Mouse (Mus musculus) forebrain, embryonic 16.5 days (tissue): ENCODE data around the gene Spsb4. TPM values are rescaled to one million over a fixed set of nuclear protein-coding genes. Genes with fewer than 3 reads are reported as not detected.

Experiments used
- ATAC-seq: fragments of 200-750 bp; cut with Nextera tagmentation; 2 replicates; pipeline ENCODE4 v1.8.0; 2017; ENCODE audit warnings: mild to moderate bottlenecking, moderate library complexity
- H3K27ac ChIP-seq: fragments of 300-500 bp; sonication (generic); 2 replicates; pipeline ENCODE4 v1.5.1; 2014; ENCODE audit warnings: low read length, control low read depth
- H3K27me3 ChIP-seq: fragments of 300-500 bp; sonication (generic); replicated peaks from 2 replicates; pipeline ENCODE4 v1.6.1; 2014; ENCODE audit warnings: low read length; ENCODE audit not compliant: control insufficient read depth, insufficient read depth
- H3K36me3 ChIP-seq: fragments of 300-500 bp; sonication (generic); 2 replicates; pipeline ENCODE4 v1.6.1; 2014; ENCODE audit not compliant: control insufficient read depth, insufficient read depth
- H3K4me1 ChIP-seq: fragments of 300-500 bp; sonication (generic); replicated peaks from 2 replicates; pipeline ENCODE4 v1.6.1; 2014; ENCODE audit warnings: low read length; ENCODE audit not compliant: control insufficient read depth, insufficient read depth
- H3K4me2 ChIP-seq: fragments of 300-500 bp; sonication (generic); 2 replicates; pipeline ENCODE4 v1.6.1; 2014; ENCODE audit warnings: mild to moderate bottlenecking, low read length, control low read depth
- H3K4me3 ChIP-seq: fragments of 300-500 bp; sonication (generic); replicated peaks from 2 replicates; pipeline ENCODE4 v1.5.1; 2014; ENCODE audit warnings: mild to moderate bottlenecking, low read length, control low read depth
- H3K9ac ChIP-seq: fragments of 300-500 bp; sonication (generic); replicated peaks from 2 replicates; pipeline ENCODE4 v1.6.1; 2014; ENCODE audit warnings: low read depth, low read length, control low read depth
- H3K9me3 ChIP-seq: fragments of 300-500 bp; sonication (generic); 2 replicates; pipeline ENCODE4 v1.6.1; 2016; ENCODE audit warnings: low read length; ENCODE audit not compliant: control insufficient read depth
- WGBS: fragments of 180-500 bp; shearing (Covaris S2); extraction: QIAGEN DNeasy Blood & Tissue Kit; methylation state at CpG from one replicate; pipeline ENCODE4 v1.1.7; 2014; 5-methylcytosine and 5-hydroxymethylcytosine counted together
- polyA plus RNA-seq: library from polyadenylated mRNA; unstranded; fragments of >200 nt; fragmentation: Nextera tagmentation; extraction: Ambion mirVana; gene quantifications from 2 replicates; pipeline ENCODE4 v1.2.1, GENCODE M21; 2015

The Spsb4 gene
- polyA plus RNA-seq, 1 experiment from 2014 or later = 20.9 TPM

DNA sequence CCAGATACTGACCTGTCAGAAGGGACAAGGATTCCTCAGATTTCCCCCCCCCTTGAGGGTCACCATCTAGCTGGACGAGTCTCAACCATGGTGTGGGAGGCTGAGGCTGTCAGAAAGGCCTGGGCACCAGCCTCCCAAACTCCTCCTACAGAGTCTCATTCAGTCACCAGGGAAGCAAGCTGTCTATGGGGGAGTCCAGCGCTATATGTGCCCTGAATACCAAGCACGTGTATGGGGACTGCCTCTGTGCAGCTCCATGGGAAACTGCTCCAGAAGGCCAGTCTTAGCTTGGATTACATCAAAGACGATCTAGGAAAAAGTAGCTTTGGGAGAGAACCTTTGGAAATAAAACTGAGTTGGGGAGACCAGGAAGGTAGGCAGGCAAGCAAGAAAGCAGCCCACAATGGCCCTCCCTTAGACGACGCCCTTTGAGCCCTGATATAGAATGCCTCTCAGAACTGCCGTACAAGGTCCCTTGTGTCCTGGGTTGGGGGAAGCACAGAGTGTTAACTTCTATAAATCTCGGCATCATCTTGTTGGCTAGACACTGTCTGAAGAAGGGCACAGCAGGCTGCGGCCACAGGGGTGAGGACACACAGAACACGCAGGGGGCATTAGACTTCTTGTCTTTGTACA, 40.4 kb downstream of the Spsb4 start:
- WGBS = 58% methylated on average over 10 of the region's 10 CpGs
- Histone ChIP-seq H3K4me1 (peaks cover 37% of the 10 kb centered on the region), H3K27ac (no peak overlapping the region)

DNA sequence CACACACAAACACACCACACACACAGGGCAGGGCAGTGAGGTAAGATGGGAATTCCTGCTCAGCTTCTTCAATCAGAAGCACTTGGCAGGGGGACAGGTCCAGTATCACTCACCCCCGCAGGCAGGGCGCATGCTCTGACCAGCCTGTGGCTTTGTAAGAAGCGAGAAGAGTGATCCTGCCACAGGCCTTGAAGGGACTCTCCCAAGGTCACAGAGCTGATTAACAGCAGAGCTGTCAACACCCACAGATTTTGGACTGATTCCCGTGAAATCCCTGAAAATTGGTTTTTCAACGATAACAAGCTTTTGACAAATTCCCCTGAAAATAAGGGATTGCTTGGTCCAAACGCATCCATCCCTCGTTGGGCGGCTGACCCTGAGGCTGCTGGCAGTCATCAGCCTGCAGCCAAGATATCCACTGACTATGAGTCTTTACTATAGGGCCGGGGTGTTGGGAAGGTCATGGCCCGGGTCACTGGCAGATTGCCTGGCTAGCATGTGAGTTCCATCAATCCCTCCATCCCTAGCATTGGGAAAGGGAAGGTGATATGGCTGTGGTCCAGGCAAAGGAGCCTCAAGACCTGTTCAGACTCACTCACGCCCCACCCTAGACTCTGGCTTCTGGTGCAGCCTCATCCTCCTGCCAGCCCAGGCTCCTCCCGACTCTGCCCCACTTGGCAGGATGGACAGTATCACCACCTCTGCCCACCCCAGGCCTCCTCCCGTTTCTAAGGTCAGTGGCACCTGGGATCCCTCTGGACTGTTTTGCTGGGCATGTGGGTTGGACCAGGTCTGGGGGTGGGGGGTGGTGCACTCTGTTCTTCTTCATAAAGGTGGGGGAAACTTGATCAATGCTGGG, 41.1 kb downstream of the Spsb4 start:
- no peak overlapping the region for H3K9ac ChIP-seq
- H3K4me1 ChIP-seq = peaks cover 40% of the 10 kb centered on the region

More for the DNA sequence above, 40.4 kb downstream of the Spsb4 start:
- Histone ChIP-seq H3K9ac (no peak overlapping the region), H3K4me3 (no peak overlapping the region), H3K36me3 (no peaks in the 10 kb centered on the region), H3K9me3 (no peaks in the 10 kb centered on the region), H3K4me2 (no peak overlapping the region), H3K27me3 (no peaks in the 10 kb centered on the region)
- ATAC-seq = peak; percentile 18; the same call in 1 of the 2 replicates

DNA sequence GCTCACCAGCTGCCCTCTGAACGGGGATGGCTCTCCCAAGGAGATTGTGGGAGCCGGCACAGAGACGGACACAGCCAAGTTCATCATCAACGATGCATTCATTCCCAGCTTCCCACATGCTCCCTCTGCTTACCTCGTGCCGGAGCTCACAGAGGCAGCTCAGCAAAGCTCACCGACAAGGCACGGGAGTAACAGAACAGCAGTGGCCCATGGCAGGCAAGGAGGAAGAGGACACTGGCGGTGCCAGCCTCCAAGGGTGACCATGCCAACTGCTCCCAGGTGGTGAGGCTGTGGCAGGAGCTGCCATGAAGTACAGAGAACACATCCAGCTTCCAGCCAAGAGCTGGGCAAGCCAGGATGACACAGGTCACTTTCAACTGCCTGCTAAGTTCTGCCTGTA, 45.6 kb downstream of the Spsb4 start:
- ATAC-seq = no peak

More for the DNA sequence above, 41.1 kb downstream of the Spsb4 start:
- H3K4me2 ChIP-seq = no peak overlapping the region
- no peak for ATAC-seq
- no peaks in the 10 kb centered on the region for H3K9me3 ChIP-seq
- 40% methylated on average over 13 of the region's 13 CpGs for WGBS
- no peaks in the 10 kb centered on the region for H3K27me3 ChIP-seq
- no peak overlapping the region for H3K4me3 ChIP-seq
- H3K27ac ChIP-seq = no peak overlapping the region
- no peaks in the 10 kb centered on the region for H3K36me3 ChIP-seq

DNA sequence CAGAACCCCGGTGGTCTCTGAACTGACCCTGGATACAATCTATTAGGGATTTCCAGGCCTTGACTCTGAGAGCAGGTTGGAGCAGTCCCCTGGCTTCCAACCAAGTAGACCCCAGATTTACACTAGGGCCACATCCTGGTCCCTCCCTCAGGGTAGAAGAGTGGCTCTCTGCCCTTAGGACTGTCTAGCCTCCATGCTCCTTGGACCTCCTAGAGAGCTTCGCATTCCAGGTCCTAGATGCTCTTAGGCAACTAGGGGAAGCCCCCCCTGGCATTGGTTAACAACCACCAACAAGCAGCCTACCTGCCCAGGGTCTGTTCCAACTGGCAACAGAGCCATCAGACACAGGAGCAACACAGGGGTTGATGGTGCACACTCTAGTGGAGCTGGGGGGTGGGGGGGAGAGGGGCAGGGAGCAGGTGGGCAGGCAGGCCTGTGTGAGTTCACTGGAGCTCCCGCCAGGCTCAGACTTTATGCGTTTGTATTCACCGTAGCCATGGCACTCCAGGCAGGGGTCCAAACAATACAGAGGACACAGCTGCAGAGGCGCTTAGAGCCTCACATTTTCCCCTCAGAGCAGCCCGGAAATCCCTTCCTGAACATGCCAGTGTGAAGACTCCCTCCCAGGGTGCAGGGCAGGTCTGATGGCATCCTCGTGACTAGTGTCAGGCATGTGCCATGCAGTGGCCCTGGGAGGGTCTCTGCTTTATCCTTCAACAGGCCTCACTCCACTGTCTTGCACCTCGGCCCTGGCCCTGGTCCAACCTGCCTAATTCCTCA, 46.8 kb downstream of the Spsb4 start:
- Histone ChIP-seq H3K27me3 (no peaks in the 10 kb centered on the region), H3K9me3 (no peaks in the 10 kb centered on the region), H3K27ac (no peak overlapping the region), H3K4me1 (peaks cover 13% of the 10 kb centered on the region), H3K36me3 (no peaks in the 10 kb centered on the region), H3K9ac (no peak overlapping the region), H3K4me3 (no peak overlapping the region), H3K4me2 (no peak overlapping the region)
- 26% methylated on average over 9 of the region's 9 CpGs for WGBS
- peak; percentile 91 for ATAC-seq

More for the DNA sequence above, 45.6 kb downstream of the Spsb4 start:
- WGBS = 43% methylated on average over 9 of the region's 9 CpGs
- H3K27ac ChIP-seq = no peak overlapping the region
- no peak overlapping the region for H3K4me3 ChIP-seq
- no peak overlapping the region for H3K9ac ChIP-seq
- H3K4me2 ChIP-seq = no peak overlapping the region
- no peaks in the 10 kb centered on the region for H3K36me3 ChIP-seq
- H3K9me3 ChIP-seq = no peaks in the 10 kb centered on the region
- H3K27me3 ChIP-seq = no peaks in the 10 kb centered on the region
- peaks cover 24% of the 10 kb centered on the region for H3K4me1 ChIP-seq

DNA sequence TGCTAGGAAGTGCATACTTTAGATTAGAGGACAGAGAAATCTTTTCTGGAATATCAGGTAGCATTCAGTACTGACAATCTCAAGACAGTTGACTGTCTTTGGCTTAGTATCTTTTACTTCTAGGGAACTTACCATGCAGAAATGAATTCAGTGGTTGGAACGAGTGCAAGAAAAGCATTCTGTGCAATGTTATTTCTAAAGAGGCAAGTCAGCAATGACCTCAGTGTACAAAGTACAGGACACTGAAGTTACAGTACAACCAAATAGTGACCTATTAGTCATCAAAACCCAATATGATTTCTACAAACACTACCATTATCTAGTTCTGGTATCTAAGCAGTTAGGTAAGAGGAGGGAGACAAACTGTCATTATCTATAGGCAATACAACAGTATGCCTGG, 51.1 kb downstream of the Spsb4 start:
- Histone ChIP-seq H3K9me3 (no peaks in the 10 kb centered on the region), H3K27me3 (no peaks in the 10 kb centered on the region), H3K4me3 (no peak overlapping the region), H3K4me1 (peaks cover 11% of the 10 kb centered on the region), H3K36me3 (no peaks in the 10 kb centered on the region), H3K27ac (no peak overlapping the region), H3K9ac (no peak overlapping the region), H3K4me2 (no peak overlapping the region)
- WGBS = 80% methylated on average over 1 of the region's 1 CpGs
- no peak for ATAC-seq

DNA sequence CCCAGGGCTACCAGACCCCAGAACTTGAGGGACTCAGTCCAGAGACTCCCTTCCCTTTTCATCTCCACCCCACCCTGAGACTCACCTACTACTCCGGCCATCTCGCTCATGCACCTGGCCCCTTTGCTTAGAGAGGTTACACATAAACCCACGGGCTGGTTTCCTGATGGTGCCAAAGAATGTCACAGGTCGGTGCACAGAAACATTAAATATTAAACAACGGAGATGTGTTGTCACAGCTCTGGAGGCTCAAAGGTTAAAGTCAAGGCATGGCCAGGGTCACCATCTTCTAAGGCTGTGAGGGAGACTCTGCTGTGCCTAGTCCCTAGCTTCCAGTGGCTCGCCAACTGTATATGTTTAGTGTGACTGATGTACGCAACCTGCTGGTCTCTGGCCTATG, 52.2 kb downstream of the Spsb4 start:
- 95% methylated on average over 7 of the region's 7 CpGs for WGBS
- H3K27me3 ChIP-seq = no peaks in the 10 kb centered on the region
- H3K9ac ChIP-seq = no peak overlapping the region
- no peak for ATAC-seq
- H3K36me3 ChIP-seq = no peaks in the 10 kb centered on the region
- no peak overlapping the region for H3K4me2 ChIP-seq
- peaks cover 3% of the 10 kb centered on the region; the same call in 1 of the 2 replicates for H3K4me1 ChIP-seq
- H3K9me3 ChIP-seq = no peaks in the 10 kb centered on the region
- no peak overlapping the region for H3K4me3 ChIP-seq
- H3K27ac ChIP-seq = no peak overlapping the region

DNA sequence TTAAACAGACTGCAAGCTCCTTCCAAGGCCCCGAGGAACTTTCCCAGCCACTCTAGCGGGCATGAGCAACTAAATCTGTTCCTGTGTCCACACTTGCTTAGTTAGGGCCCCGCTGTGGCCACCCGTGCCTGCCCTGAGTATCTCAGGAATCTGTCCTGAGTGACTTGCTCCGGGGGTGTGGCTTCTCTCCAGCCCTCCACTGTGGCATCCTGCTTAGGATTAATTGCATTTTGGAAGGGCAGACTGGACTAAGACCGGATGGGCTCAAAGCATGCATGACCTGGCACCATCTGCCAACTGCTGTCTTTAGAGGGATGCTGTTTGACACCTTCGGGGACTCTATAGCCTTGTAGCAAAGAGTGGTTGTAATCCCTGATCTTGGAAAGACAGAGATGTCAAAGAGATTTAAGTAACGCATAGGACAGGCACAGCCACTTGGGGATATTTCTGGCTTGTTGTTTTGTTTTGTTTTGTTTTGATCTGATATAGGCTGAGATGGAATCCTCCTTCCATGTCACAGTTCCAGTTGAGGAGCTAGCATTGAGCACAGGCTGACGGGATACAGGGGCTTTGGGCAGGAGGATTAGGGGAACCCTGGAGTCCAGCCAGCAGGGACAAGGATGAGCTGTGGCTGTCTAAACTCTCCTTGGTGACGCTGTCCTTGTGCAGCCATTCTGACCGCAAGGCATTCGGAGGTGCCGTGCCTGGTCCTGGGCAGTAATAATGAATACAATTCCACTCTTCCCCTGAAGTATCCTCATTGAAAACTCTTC, 55.0 kb downstream of the Spsb4 start:
- Histone ChIP-seq H3K27me3 (no peaks in the 10 kb centered on the region), H3K9me3 (no peaks in the 10 kb centered on the region), H3K27ac (no peak overlapping the region), H3K36me3 (no peaks in the 10 kb centered on the region), H3K4me3 (no peak overlapping the region), H3K9ac (no peak overlapping the region), H3K4me2 (no peak overlapping the region), H3K4me1 (0 out of 2 replicates have a peak, but pooled peaks cover 2% of the 10 kb centered on the region)
- no peak for ATAC-seq
- WGBS = 71% methylated on average over 13 of the region's 13 CpGs

DNA sequence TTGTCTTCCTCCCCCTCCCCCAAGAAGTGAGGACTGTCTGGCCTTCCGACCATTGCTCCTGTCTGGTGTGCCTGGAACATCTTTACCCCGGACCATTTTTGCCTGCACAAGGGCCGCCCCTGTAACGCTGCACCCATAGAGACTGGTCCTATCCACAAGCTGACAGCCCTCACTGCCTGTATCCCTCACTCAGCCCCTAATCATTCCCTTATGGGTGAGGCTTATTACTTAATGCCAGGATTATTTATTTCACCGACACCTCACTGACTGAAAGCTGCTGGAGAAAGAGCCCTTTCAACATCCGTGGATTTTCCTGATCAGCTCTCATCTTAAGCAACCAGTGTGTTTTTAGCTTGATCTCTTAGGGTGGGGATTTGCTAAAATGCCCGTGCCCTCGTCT, 55.9 kb downstream of the Spsb4 start:
- H3K4me3 ChIP-seq = no peak overlapping the region
- no peaks in the 10 kb centered on the region for H3K36me3 ChIP-seq
- no peaks in the 10 kb centered on the region for H3K9me3 ChIP-seq
- no peaks in the 10 kb centered on the region for H3K27me3 ChIP-seq
- peaks cover 6% of the 10 kb centered on the region; the same call in 1 of the 2 replicates for H3K4me1 ChIP-seq
- H3K4me2 ChIP-seq = no peak overlapping the region
- 67% methylated on average over 8 of the region's 8 CpGs for WGBS
- H3K9ac ChIP-seq = no peak overlapping the region
- ATAC-seq = no peak
- no peak overlapping the region for H3K27ac ChIP-seq
